Mouse (Mus musculus) megakaryocyte, embryonic 14.5 days (primary cell): Measurements from ENCODE around the gene Tprkb. TPM values are rescaled to one million over a fixed set of nuclear protein-coding genes. Genes with fewer than 3 reads are reported as not detected.
"Not testable (repeated sequence)": the region's sequence is repeated elsewhere in the genome, so short reads cannot be mapped to it uniquely, and the experiment has no call there.

ENCODE experiments used
- H3K27me3 ChIP-seq: replicated peaks from 2 replicates; pipeline ENCODE3; 2012; ENCODE audit warnings: inconsistent platforms
- H3K36me3 ChIP-seq: replicated peaks from 2 replicates; pipeline ENCODE3; 2012; ENCODE audit warnings: low read length, inconsistent platforms, mixed read lengths
- H3K4me1 ChIP-seq: 2 replicates; pipeline ENCODE4 v1.6.1; 2012; ENCODE audit warnings: inconsistent platforms
- H3K4me3 ChIP-seq: replicated peaks from 2 replicates; pipeline ENCODE3; 2012; ENCODE audit warnings: moderate library complexity, mild to moderate bottlenecking, inconsistent platforms
- H3K9me3 ChIP-seq: 2 replicates; pipeline ENCODE4 v1.6.1; 2012; ENCODE audit warnings: inconsistent platforms
- FLI1 ChIP-seq: IDR thresholded peaks from 2 replicates; pipeline ENCODE4 v1.6.1; 2012; ENCODE audit warnings: low read length, inconsistent platforms, mixed read lengths
- GATA1 ChIP-seq: IDR thresholded peaks from 3 replicates; pipeline ENCODE4 v1.6.1; 2012; ENCODE audit warnings: mixed read lengths, low read length, inconsistent platforms, borderline replicate concordance
- polyA plus RNA-seq: library from polyadenylated mRNA; stranded (reverse); fragments of >175 nt; gene quantifications from 2 replicates; pipeline ENCODE4 v1.2.3, GENCODE M21; 2012; ENCODE audit warnings: low replicate concordance; ENCODE audit not compliant: insufficient read depth

Gene Tprkb
- polyA plus RNA-seq, 1 experiment = 1.7 TPM

DNA sequence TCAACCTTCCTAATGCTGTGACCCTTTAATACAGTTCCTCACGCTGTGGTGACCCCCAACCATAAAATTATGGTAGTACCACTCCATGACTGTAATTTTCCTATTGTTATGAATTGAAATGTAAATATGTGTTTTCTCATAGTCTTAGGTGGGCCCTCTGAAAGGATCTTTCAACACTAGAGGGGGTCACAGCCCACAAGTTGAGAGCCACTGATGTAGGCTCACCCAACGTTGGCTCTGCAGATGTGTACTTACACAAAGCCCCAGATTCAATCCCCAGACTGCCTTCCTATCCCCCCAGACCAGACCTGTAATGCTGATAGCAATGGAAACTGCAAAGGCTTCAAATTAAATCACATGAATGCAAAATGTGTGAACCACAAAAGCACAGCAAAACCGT, 24.0 kb downstream of the Tprkb start:
- H3K9me3 ChIP-seq = no peaks in the 10 kb centered on the region
- no peak overlapping the region for H3K4me3 ChIP-seq
- peaks cover 31% of the 10 kb centered on the region for H3K4me1 ChIP-seq
- peaks cover 18% of the 10 kb centered on the region for H3K36me3 ChIP-seq
- H3K27me3 ChIP-seq = no peaks in the 10 kb centered on the region
- TF ChIP-seq FLI1 (no peak), GATA1 (no peak)

DNA sequence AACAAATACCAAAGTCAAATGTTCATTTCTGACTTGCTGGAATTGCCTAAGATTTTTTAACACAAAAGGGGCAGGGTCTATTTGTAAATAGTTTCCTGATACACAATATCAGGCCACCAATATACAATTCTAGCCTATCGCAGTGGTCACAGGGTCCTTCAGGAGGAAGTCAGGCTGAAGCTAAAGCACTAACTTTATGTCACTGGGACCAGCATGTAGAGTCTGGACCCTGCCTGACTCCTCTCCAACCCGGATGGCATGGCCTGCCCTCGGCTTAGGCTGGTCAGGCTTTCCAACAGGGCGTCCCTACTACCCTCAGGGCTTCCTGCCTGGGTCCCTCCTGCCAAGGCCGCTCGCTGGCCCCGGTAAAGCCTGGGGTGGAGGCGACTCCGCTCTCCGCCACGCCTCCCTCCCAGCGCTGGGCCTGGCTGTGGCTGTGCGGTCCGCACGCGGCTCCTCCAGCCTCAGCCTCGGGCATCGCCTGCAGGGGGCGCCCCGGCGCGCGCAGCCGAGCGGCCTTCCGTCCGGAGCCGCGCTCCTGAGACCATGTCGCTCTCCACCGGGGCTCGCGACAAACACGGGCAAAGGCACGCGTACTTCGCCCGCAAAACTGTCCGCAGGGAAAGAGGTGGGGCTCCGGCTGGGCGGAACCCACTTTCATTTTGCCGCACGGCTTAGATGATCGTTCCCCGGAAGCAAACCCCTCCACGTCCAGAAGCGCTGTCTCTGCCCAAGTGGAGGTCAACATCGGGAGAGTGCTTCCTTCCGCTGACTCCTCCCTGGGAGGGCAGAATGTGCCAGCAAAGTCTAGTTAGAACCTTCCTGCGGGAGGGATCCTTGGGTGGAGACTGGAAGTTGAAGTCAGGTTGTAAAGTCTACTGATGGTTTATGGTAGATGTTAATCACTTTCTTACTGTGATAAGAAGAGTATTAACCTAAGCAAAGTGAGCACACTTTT, 25.1 kb downstream of the Tprkb start:
- not testable (repeated sequence) for H3K9me3 ChIP-seq, H3K27me3 ChIP-seq
- Histone ChIP-seq H3K36me3 (peaks cover 20% of the 10 kb centered on the region), H3K4me1 (peaks cover 31% of the 10 kb centered on the region), H3K4me3 (peak overlapping the region; percentile 95)

DNA sequence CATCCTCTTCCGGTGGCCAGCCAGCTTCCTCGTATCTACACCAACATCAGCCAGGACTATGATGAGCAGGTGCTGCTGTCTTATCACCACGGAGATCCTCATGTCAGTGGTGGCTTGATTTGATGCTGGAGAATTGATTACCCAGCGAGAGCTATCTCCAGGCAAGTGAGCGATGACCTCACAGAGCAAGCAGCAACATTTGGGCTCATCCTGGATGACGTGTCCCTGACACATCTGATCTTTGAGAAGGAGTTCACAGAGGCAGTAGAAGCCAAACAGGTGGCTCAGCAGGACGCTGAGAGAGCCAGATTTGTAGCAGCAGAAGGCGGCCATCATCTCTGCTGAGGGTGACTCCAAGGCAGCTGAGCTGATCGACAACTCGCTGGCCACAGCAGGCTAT, 27.0 kb downstream of the Tprkb start:
- Histone ChIP-seq H3K9me3 (no peaks in the 10 kb centered on the region), H3K36me3 (peaks cover 23% of the 10 kb centered on the region)
- TF ChIP-seq GATA1 (no peak), FLI1 (no peak)

DNA sequence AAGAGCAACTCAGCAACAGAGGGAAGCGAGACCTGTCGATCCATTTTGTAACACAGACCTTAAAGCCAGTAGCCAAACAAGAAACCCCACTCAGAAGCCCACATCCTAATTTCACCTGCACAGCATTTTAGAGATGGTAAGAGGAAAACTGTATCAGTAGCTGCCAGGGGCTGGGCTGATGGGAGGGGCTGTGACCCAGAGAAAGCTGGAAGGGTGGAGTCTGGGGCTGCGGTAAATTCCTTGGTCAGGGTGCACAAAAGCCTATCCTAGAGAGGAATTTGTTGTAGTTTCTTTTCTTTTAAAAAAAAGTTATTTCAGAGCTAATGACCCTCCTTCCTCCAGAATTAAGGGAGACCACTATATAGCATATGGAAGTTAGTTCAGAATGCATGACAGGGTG, 30.8 kb downstream of the Tprkb start:
- H3K27me3 ChIP-seq = no peaks in the 10 kb centered on the region
- TF ChIP-seq FLI1 (no peak), GATA1 (no peak)
- no peaks in the 10 kb centered on the region for H3K9me3 ChIP-seq
- H3K4me3 ChIP-seq = no peak overlapping the region
- peaks cover 61% of the 10 kb centered on the region for H3K36me3 ChIP-seq
- peaks cover 17% of the 10 kb centered on the region for H3K4me1 ChIP-seq

More for the DNA sequence above, 27.0 kb downstream of the Tprkb start:
- peak overlapping the region; percentile 33 for H3K4me3 ChIP-seq
- H3K27me3 ChIP-seq = no peaks in the 10 kb centered on the region
- peaks cover 35% of the 10 kb centered on the region for H3K4me1 ChIP-seq

DNA sequence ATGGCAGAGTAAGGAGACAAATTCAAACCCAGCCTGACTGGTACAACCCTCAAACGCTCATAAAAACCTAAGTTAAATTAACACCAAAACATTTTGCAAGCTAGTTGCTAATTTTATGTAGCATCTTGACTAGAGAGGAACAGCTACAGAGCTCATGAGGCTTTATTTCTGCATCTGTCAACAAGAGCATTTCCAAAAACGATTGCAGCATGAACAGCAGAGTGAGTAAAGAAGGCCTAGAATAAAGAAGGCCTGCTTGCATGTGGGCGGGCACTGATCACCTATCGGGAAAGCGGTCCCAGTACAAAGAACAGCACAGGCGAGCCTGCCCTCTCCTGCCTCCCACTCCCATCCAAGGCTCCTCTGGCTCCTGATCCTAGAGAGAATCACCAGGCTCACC, 36.9 kb downstream of the Tprkb start:
- H3K4me1 ChIP-seq = peaks cover 7% of the 10 kb centered on the region
- peaks cover 97% of the 10 kb centered on the region for H3K36me3 ChIP-seq
- no peaks in the 10 kb centered on the region for H3K27me3 ChIP-seq
- TF ChIP-seq FLI1 (no peak), GATA1 (no peak)
- no peaks in the 10 kb centered on the region for H3K9me3 ChIP-seq
- no peak overlapping the region for H3K4me3 ChIP-seq

DNA sequence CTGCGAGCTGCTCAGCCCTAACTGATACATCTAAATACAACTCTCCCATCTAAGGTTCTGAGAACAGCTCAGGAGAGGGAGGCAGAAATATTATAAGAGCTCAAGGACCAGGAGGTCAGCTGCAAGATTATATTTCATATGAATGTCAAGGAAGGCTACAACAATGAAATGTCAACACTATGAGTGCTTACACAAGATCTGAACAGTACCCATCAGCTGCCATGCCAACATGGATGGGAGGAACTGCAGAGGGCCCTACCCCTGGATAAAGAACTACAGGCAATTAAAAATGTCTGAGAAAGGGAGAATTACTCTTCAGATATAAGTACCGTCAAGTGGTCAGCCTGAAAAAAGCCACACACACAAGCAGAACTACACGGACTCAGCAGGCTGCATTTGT, 45.9 kb downstream of the Tprkb start:
- Histone ChIP-seq H3K4me1 (peaks cover 28% of the 10 kb centered on the region), H3K4me3 (no peak overlapping the region), H3K27me3 (no peaks in the 10 kb centered on the region), H3K36me3 (peaks cover 66% of the 10 kb centered on the region), H3K9me3 (no peaks in the 10 kb centered on the region)
- no peak for TF ChIP-seq FLI1
- no peak for TF ChIP-seq GATA1

DNA sequence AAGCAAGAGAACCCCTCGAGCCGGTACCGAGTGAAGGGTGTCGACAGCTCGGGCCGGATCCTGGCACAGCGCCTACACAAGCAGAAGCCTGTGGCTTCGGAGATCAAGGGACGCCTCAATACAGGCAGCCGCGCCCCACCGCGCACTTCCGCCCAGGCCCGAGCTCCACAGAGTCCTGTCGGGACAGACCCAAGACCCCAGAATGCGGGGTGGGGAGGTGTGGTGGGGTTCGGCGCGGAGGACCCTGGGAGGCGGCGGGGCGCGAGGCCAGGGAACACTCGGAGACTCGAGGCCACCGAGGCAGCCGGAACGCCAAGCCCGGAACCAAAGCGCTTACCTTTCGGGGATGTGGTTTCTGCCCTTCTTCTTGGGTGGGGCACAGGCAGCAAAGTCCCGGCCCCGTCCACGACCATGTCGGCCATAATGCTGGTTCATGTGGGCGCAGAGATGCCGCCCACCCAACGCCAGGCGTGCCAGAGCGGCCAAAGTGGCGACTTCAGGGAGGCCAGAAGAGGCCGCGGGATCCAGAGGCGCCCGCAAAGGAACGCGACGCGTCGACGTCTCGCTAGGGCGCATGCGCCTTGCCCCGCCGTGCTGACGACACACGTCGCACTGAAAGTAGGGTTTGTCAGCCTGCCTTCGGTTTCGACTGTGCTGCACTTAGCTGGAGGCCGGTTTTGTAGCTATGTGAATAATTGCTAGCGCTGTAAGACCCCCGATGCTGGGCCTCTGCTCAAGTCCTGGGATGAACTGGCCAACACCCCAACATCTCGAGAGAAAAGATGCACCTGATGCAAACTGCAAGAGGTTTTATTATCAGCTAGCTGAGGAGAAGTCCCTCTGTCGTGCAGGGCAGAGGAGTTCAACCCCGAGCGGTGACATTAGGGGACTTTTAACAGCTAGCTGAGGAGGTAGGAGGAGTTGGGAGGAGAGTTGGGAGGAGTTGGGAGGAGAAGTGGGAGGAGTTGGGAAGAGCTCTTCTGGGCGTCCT, 49.7 kb downstream of the Tprkb start, which contains the start of gene Dusp11:
Dusp11 (minus strand) TSS at position 567 of the 991 bp plus-strand sequence.
- Histone ChIP-seq H3K36me3 (peaks cover 30% of the 10 kb centered on the region), H3K4me1 (peaks cover 43% of the 10 kb centered on the region), H3K4me3 (peak within 1 kb of the TSS; percentile 97), H3K27me3 (no peaks in the 10 kb centered on the region), H3K9me3 (no peaks in the 10 kb centered on the region)
- TF ChIP-seq GATA1 = no peak
- no peak for TF ChIP-seq FLI1

DNA sequence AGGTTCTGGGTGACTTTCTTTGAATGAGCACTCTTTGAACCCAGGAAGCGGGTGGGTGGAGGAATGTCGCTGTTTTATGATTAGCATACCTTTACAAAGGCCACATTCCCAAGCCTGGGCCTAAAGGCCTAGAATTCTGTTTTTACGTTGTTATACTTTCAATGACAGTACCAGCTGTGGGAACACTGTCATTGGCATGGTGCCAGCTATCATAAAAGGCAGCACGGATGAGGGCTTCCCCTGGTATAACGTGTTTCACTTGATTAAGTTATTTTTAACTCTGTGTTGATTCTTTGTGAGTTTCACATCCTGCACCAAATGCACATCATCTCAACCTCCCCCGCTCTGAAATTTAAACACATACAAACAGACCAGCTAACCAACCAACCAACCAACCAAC, 54.4 kb downstream of the Tprkb start:
- H3K36me3 ChIP-seq, H3K27me3 ChIP-seq, H3K9me3 ChIP-seq, H3K4me3 ChIP-seq: not testable (repeated sequence)
- H3K4me1 ChIP-seq = peaks cover 41% of the 10 kb centered on the region

DNA sequence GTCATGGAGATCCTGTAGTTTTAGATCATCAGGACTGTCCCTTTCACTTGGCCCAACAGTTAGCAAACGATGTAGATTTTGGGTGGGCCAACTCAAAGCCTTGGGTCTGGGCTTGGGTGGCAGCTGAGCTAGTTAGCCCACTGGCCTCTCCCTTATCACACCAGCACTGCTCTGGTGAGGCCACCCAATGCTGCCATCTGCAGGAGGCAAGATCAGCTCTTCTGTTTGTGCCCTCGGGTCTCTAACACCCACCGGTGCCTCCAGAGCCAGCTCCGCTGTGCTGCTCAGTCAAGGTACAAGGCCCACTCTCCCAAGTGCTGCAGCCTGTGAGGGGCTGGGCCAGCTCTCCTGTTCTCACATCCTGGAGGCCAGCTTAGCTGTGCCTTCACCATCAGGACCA, 55.0 kb downstream of the Tprkb start:
- Histone ChIP-seq H3K4me3 (peak overlapping the region; percentile 26), H3K27me3 (peaks cover 13% of the 10 kb centered on the region), H3K9me3 (no peaks in the 10 kb centered on the region), H3K4me1 (peaks cover 41% of the 10 kb centered on the region), H3K36me3 (no peaks in the 10 kb centered on the region)
- TF ChIP-seq GATA1 = no peak
- TF ChIP-seq FLI1 = no peak

DNA sequence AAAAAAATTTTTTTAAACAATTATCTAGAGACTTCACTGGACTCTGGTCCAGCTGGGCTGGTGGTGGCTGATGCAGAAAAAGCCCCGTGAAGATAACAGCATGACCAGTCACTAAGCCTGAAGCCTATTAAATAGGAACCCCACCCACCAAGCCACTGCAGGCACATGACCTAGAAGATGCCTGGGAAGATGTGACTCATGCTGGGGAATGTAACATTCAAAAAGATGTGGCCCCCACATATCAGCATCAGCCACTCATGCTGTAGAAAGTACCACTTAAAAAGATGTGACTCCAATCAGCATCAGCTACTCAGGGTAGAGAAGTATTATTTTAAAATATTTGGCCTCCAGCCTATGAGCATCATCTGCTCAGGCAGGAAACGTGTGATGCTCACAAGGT, 58.2 kb downstream of the Tprkb start:
- Histone ChIP-seq H3K4me1 (peaks cover 39% of the 10 kb centered on the region), H3K27me3 (peaks cover 25% of the 10 kb centered on the region), H3K4me3 (no peak overlapping the region), H3K9me3 (no peaks in the 10 kb centered on the region), H3K36me3 (no peaks in the 10 kb centered on the region)
- TF ChIP-seq GATA1 = no peak
- TF ChIP-seq FLI1 = no peak
